Mouse (Mus musculus): ENCODE data around the gene Me3.
A peak's percentile ranks its signal among the peaks of the same experiment; 100 is the strongest.

The Me3 gene

DNA sequence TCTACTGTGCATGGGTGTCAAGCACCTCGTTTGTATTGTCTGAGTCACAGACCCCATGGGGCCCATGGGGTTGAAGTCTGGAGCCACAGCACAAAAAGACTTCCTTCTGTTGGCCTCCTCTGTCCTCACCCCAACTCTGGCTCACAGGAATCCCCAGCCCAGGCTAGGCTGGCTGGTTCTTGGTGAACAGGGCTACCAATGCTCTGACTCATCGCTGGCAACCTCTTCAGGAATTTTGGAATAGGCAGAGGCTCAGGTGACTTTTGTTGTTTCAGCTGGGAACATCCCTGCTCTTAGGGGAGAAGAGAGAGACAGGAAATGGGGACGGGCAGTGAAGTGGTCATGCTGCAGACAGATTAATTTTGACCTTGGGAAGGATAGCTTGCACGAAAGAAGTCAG lies 205.6 kb downstream of the Me3 start:
- DNase-seq: no peak

DNA sequence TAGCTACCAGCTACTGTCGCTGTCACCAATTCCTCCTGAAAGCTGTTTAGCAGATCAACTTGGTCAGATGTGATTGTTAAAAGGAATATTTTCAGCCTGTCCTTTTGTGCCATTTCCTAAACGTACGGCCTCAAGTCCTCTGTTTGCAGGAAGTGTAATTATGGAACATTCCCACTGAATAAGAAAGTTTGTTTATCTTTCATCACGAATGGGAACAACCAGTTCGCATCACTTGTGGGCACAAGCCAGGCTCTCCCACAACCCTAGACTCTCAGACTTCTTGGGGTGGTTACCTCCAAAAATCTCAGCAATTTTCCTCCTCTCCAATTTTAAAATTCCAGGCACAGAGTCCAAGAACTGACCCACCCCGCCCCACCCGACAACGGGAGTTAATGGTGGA lies 207.5 kb downstream of the Me3 start:
- DNase-seq: no peak

DNA sequence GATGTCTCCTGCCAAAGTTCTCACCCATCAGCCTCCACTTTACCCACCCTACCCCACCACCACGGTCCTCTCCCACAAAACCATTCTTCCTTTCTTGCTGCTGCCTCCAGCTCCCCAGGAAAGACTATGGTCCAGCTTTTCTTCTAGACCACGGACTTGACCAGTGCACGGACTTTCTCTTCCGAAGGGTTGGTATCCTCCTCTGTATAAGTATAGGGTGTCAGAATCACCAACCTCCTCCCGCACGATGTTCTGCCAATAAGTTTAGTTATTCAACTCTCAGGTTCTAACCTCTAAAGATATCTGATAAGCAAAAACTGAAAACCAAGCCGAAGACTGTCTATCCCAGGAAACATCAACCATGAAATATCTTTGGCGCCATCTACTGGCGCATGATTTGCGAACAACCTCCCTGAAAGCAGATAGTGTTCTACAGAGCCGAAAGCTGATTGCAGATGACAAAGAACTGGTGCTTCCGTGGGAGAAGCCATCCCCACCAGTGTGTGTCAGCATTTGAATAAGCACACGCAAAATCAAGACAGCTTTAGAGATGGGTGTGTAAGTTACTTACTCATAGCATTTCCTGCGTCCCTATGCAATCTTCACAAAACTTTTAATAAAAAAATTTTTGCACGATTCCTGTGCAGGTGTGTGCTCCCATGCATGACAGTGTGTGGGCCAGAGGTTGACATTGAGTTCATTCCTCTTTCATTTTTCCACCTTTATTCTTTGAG lies 209.6 kb downstream of the Me3 start:
- DNase-seq: peak; percentile 78

DNA sequence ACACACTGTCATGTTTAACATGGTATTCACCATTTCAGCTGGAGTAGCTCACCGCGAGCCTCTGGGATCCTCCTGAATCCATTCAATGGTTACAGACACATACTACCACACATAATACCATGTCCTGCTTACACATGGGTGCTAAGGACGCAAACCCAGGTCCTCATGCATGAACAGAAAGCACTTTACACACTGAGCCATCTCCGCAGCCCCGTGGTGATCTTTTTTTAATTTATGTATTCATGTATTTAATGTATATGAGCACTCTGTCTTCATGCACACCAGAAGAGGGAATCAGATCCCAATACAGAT lies 210.2 kb downstream of the Me3 start:
- no peak for DNase-seq

DNA sequence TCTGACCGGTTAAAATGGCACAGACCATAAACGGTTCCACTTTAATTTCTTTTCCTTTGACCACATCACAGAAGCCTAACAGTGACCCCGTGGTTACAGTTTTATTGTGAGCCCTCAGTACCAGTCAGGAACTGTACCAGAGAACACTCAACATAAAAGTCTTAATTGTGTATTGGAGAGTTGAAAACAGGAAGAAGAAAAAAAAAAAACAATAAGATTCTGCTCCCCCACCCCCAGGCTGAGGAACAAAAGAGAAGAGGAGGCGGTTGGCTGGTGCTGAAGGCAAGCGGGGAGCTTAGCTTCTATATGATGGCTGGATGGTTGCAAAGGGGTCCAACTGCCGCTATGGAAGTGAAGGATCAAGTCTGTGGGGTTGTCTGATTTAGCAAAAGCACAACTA lies 210.9 kb downstream of the Me3 start:
- no peak for DNase-seq

DNA sequence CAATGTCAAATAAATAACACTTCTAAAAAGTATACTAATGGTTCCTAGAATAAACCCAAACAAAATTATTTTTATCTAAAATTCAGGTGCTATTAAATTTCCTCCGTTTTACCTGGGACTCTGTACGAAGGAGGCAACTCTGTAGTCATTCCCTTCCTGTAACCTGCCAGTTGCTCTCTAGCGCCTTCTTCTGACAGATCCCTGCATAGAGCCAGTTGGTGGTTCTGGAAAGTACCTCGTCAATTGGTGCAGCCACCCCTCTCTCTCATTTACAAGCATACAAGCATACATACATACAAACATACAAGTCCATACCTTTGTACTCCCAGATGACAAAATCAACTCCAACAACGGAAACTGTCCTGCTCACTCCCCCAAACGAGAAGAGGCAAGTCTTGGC lies 211.3 kb downstream of the Me3 start:
- no peak for DNase-seq

DNA sequence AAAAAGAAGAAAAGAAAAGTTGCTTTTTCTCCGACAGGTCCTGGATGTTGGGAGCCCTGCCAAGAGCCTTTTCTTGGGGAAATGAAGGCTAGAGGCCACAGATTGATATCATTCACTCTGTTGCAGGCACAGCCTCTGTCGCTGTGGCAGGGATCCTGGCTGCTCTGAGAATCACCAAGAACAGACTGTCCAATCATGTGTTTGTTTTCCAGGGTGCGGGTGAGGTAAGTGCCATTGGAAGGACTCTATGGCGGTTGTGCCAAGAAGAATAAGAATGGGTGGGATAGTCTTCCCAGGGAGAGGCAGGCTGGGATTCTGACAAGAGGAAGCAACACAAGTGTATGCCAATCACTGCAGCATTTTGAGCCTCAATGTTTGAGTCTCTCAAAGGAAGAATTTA lies 213.5 kb downstream of the Me3 start:
- DNase-seq: no peak

DNA sequence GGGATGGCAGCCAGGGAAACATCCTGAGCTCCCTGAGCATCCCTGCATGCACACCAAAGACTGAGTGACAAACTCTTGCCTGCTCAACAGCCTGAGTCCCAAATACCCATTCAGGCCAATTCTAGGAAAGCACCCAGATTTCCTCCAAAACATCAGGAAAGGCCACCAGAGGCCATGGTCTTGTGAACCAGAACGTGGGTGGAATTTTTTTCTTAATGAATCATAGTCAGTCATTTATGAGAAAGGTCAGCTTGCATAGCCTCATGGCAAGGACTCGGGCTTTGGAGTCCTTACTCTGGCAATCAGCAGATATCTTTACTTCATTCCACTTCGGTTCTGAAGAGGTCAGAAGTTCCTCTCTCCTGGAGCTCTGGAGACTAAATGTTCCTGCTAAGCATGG lies 218.3 kb downstream of the Me3 start:
- no peak for DNase-seq

DNA sequence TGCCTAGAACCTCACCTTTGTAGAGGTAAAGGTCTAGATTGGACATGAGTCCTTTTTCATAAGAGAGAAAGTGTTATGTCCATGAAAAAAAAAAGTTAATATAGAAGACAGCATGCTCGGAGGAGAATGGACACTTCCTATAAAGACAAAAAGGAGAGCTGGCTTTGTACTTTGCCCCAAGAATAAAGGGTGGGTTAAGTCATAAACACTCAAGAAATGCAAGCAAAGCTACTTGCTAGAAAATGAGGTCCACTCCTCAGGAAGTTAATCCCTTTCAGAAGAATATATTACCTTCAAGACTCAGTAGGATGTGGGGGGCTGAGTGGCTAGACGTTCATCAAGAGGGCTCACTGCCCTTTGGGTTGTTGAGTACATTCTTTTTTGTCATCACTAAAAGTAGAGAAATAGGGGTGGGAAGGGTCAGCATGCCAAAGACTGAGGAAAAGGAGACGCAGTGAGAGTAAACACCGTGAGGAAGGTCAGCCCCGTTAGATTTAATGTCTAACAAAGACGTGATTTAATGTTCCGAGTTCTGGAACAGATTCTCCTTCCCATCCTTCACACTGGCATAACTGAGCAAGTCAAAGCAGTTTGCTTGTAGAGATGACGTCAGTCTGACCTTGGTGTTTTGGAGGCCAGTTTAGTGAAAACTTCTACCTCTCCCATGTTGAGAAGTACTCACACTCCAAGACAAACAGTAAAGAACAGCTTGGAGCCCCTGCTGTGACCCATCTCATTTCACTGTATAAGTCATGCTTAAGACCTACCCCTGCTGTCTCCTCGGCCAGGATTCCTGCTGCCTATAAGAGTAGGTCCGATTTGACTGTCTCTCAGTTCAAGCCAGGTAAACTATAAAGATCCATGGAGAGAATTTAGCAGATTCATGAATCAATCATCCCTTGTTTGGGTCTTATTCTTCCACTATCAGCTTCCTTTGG lies 220.2 kb downstream of the Me3 start:
- no peak for DNase-seq

DNA sequence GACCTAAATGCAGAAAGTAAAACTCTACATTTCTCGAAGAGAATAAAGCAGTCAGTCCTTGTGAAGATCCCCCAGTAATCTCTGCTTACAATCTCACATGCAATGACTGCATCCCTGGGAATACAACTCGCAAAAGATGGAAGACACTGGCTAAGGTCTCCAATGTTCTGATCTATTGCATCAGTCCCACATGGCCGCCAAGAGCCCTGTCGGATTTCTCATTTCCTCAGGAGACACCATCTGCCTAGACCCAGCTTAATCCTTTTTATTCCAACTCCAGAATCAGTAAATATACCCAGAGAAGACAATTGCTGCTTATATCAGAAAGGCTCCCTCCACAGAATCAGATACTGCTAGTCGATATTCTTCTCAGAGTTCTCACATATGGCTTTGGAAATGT lies 220.9 kb downstream of the Me3 start:
- no peak for DNase-seq

DNA sequence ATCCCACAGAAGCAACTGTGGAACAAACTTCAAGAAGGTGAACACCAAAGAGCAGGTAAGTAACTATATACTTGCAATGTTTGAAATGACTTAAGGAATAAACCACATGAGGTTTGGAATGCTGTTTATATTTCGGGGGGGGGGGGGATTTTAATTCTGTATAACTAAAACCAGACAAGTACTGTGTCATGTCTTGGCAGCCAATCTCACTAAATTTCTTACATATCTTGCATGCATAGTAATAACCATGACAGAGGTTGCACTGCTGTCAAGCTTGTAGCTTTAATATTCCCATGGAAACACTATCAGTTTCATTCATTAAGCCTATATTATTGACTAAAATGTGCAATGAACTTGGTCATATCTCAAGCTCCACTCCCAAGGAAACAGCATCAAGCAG lies 223.0 kb downstream of the Me3 start:
- no peak for DNase-seq

DNA sequence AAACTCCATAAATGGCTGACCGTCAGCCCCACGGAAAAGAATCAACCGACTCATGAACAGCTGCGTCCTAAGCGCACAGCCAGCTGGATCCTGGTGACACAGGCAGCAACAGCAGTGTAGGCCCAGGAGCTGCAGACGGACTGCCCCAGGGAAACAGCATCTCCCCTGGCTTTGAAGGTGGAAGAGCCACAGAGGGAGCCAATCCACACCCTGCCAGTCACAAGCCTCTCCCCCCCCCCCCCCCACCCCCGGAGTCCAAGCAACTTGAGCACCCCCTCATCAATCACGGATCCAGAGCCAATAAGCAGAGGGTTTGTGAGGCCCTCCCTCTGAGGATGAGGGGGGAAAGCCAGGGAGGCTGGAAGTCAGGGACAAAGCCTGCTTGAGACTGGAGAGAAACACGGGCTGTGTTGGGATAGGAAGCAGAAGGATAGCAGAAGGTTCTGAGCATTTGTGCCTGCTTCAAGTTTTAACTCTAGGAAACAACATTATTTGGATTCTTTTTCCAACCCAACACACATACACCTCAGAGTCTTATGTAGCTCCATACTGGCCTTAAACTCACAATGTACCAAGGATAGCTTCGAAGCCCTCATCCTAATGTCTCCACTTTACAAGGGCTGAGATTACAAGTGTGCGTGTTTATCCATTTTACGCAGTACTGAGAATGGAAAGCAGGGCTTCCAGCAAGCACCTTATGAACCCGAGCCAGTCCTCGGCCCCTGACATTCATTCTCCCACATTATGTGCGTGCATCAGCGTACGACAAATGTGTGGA lies 224.4 kb downstream of the Me3 start:
- no peak for DNase-seq

DNA sequence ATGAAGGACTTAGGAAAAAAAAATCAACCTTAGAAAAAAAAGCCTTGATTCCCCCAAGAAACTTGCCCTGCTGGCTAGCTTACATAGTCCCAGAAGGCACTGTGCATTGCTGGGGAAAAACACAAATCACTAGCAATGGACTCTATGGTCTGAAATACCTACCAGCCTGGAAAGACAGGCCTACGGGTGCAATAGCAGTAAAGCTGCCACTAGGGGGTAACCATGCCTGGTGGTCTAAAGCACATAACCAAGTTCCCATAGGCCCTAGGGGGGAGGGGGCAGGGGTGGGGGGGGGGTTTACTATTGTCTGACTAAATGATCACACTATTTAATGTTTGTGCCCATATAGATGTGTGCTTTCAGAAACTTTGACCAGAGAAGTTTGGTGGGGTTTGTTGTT lies 232.6 kb downstream of the Me3 start:
- no peak for DNase-seq

DNA sequence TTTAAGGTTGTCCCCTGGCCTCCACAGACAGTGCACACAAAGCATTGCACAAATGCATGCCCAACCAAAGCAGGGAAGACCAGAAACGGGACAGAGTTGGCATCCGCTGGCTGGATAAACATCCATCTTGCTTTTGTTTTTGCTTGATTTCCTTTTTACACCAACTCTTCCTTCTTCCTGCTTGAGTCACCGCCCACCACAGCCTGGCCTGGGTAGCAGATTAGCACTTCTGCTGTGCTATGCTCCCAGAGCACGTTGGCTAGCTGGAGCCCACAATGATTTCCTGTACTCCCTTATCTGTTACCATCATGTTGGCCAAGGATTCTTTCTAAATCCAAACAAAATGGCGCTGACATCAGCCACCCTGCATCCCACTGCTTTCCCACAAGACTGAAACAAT lies 235.0 kb downstream of the Me3 start:
- no peak for DNase-seq

DNA sequence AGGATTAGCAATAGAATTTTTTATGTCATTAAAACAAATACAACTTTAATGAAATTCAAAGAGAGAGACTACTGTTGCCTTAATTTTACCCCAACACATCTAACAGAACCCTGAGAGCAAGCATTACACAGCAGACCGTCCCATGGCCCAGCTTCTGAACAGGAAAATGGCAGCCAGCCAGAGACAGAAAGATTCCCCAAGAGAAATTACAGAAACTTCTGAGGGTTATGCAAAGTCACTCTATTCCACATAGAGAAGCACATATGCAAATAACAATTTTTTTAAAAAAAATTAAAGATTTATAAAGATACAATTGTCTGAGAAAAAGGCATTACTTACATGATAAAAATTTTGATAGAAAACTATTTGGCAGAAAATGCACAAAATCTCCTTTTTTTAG lies 247.5 kb downstream of the Me3 start:
- DNase-seq: no peak

DNA sequence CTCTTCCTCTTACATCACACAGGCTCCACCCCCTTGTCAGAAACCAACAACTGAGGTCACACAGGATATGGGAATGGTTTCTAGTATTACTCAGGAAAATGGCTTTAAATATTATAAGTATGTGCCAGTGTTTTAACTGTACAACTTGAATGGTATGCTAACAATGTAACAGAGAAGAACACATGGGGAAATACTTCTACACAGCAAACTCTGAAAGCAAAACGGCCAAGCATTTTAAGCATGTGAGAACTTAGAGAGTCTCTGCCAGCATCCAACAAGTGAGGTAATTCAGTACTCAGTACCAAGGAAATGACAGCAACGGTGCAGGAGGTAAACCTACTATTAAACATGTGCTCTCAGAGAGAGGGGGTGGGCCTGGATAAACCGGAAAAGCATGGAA lies 252.4 kb downstream of the Me3 start:
- no peak for DNase-seq

DNA sequence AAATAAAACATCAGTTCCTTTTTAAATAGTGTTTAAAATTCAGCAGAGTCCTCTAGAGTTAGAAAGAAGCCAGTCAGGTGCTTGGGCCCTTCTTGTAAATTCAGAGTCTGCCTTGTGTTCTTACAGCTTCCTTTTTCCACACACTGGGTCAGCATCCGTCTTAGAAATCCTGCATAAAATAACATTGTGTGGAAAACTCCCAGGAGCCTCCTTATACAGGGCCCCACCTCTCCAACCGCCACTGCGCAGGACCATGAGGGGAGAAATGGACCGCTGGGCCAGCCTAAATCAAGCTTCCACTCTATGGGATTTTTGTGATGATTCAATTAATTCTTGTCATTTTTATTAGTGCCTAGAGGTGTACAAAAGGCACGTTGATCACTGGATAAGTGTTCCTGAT lies 259.2 kb downstream of the Me3 start:
- DNase-seq: no peak

DNA sequence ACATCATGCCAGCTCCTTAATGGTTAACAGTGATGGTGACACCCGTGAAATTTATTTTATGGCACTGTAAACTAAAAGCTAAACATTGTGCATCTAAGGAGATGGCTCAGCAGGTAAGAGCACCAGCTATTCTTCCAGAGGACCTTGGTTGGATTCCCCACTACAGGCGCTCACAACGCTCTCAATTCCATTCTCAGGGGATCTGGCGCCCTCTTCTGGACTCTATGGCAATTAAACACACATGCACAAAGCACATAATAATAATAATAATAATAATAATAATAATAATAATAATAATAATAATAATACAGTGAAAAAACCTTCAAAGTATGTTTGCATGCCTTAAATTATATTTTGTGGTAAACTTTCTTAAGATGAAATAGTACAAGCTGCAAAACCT lies 259.7 kb downstream of the Me3 start:
- no peak for DNase-seq

DNA sequence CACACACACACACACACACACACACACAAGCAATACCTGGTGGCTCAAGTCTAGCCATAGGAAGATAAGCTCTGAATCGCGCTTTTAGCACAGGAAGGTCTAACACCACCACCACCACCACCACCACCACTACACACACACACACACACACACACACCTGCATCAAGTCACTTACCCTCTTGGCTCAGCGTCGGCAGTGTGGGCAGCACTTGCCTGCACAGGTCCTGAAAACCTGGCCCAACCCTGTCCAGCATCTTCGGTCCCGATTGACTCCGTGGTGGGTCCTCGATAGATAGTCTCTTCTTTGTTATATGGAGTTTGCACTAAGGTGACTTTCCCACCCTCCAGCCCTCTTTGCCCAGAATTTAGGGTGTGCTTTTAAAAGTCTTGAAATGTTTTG lies 270.8 kb downstream of the Me3 start:
- no peak for DNase-seq

DNA sequence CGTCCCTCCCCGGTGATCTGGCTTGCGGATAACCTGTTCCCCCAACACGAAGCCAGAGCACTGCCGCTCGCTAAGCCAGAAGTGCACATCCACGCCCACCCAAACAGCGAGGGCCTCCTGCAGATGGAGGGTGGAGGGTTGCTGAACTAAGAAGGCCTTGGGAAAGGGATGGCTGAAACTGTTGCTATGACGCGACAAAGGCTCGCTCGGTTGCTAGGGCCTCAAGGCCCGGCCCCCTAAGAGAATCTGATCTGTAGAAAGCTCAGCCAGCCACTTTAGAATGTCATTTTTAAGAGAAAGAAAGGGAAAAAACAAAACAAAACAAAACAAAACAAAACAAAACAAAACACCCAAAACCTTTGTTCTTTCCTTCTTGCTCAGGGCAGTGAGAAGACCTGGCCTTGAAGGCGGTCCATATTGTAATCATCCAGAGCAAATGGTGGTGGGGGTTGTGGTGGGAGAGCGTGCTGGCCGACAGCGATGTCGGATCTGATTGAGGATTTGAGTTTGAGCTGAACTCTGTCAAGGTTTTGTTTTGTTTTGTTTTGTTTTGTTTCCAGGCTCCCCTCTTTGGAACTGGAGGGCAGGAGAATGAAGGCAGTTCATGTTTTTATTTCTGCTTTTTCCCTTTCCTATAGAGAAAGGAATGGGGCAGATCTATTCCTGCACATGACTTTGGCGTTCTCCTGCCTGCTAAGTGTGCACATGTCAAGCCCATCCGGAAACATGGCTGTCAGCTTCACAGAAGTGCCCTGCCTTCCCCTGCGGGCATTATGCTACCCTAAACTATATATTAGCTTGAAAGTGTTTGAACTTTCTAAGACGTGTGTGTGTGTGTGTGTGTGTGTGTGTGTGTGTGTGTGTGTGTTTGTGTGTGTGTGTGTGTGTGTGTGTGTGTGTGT lies 271.5 kb downstream of the Me3 start, which contains the start of gene Ccdc81:
TSS of gene Ccdc81 (minus strand) at position 188 of the 902 bp plus-strand sequence.
- DNase-seq: no peak

Measured in right cerebral cortex, postnatal 25 days (tissue).